Comparison of ENCODE assay signal across 19 mouse cellular contexts in the genomic region with DNA sequence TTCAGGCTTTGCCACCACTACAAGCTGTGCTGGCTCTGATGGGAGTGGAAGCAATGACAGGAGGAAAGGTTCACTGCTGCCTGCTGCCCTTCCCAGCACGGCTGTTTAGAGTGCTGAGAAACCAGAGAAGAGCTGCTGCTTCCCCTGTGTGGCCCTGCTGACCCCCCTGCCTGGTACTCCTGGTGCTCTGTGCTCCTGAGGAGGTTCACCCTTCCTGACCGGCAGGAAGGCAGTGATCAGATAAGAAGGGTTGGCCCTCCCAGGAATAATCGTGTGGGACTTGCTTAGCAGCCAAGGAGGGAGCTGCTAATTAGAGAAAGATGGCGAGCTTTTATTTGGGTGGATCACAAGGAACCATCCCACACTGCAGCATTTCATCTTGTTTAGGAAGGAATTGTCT. TPM values are rescaled to one million over a fixed set of nuclear protein-coding genes. Genes with fewer than 3 reads are reported as not detected.
DNase-seq lines count a peak whose midpoint lies in the region; ATAC-seq and TF ChIP-seq lines count a peak whose summit lies in the region.
"Had no signal": no experiment of that assay in that cellular context is flagged by ENCODE, and none has a peak within 500 bp of the region (broad histone marks: within the 10 kb centered on the region; RNA-seq: fewer than 3 reads in every experiment).

No protein-coding gene starts in this region.

- H3K27ac ChIP-seq in cerebellum, adult 2 months (ENCODE audit: insufficient read depth, low read length): no peak overlapping the region
- H3K27ac ChIP-seq in heart, embryonic 13.5 days (replicated peaks): 0 out of 2 replicates have a peak overlapping the region, but pooled peaks have one; percentile 15
- H3K27ac ChIP-seq in heart, embryonic 12.5 days (ENCODE audit: poor library complexity, severe bottlenecking): no peak overlapping the region
- H3K27ac ChIP-seq in lung, postnatal 0 days (ENCODE audit: low read length): no peak overlapping the region
- H3K27ac ChIP-seq in limb, embryonic 10.5 days: peak overlapping the region; percentile 56
- H3K27ac ChIP-seq: forebrain, embryonic 12.5 days; left cerebral cortex, adult 2 months; neural tube, embryonic 15.5 days had no signal

- H3K9me3 ChIP-seq in heart, embryonic 13.5 days: no peaks in the 10 kb centered on the region
- no peaks in the 10 kb centered on the region for H3K9me3 ChIP-seq in heart, embryonic 12.5 days (replicated peaks)
- H3K9me3 ChIP-seq in lung, postnatal 0 days (ENCODE audit: low read length): no peaks in the 10 kb centered on the region
- H3K9me3 ChIP-seq in limb, embryonic 10.5 days (replicated peaks): no peaks in the 10 kb centered on the region
- H3K9me3 ChIP-seq: forebrain, embryonic 12.5 days; neural tube, embryonic 15.5 days had no signal

- TF ChIP-seq POLR2A in cerebellum, adult 2 months (IDR thresholded peaks at IDR 0.05; ENCODE audit: borderline replicate concordance, insufficient read depth, low read length): no peak
- no peak for TF ChIP-seq POLR2A in lung, adult 2 months (IDR thresholded peaks at IDR 0.05; ENCODE audit: borderline replicate concordance, extremely low read depth, low read depth, low read length)

- H3K4me3 ChIP-seq in cerebellum, adult 2 months (replicated peaks; ENCODE audit: insufficient read depth, low read depth, low read length): no peak overlapping the region
- no peak overlapping the region for H3K4me3 ChIP-seq in heart, embryonic 13.5 days
- H3K4me3 ChIP-seq in heart, embryonic 12.5 days: no peak overlapping the region
- H3K4me3 ChIP-seq in lung, postnatal 0 days (ENCODE audit: low read depth, low read length): no peak overlapping the region
- no peak overlapping the region for H3K4me3 ChIP-seq in lung, adult 2 months (replicated peaks; ENCODE audit: extremely low read depth, low read depth, low read length)
- H3K4me3 ChIP-seq in limb, embryonic 10.5 days: no peak overlapping the region
- H3K4me3 ChIP-seq: forebrain, embryonic 12.5 days; left cerebral cortex, adult 2 months; neural tube, embryonic 15.5 days had no signal

- peaks cover 16% of the 10 kb centered on the region for H3K4me1 ChIP-seq in cerebellum, adult 2 months (ENCODE audit: control insufficient read depth, insufficient read depth, low read length)
- H3K4me1 ChIP-seq in heart, embryonic 13.5 days: peaks cover 23% of the 10 kb centered on the region
- H3K4me1 ChIP-seq in heart, embryonic 12.5 days (replicated peaks): peaks cover 12% of the 10 kb centered on the region
- no peaks in the 10 kb centered on the region for H3K4me1 ChIP-seq in lung, postnatal 0 days (ENCODE audit: insufficient read depth, low read depth, low read length)
- H3K4me1 ChIP-seq in lung, adult 2 months (ENCODE audit: control insufficient read depth, insufficient read depth, low read length): no peaks in the 10 kb centered on the region
- peaks cover 8% of the 10 kb centered on the region for H3K4me1 ChIP-seq in limb, embryonic 10.5 days
- H3K4me1 ChIP-seq: forebrain, embryonic 12.5 days; neural tube, embryonic 15.5 days had no signal

- peak overlapping the region; percentile 59; the same call in 1 of the 2 replicates for H3K9ac ChIP-seq in heart, embryonic 13.5 days
- no peak overlapping the region for H3K9ac ChIP-seq in heart, embryonic 12.5 days
- H3K9ac ChIP-seq in lung, postnatal 0 days (replicated peaks; ENCODE audit: low read depth): no peak overlapping the region
- H3K9ac ChIP-seq: forebrain, embryonic 12.5 days; liver, postnatal 0 days; neural tube, embryonic 15.5 days had no signal

- peak; percentile 40 to 46 for DNase-seq in cerebellum, postnatal 14 days
- no peak for DNase-seq in cerebellum, adult 2 months
- no peak for DNase-seq in lung, postnatal 0 days (ENCODE audit: low spot score)
- no peak for DNase-seq in lung, adult 2 months
- no peak for DNase-seq in limb, embryonic 10.5 days (ENCODE audit: low spot score)
- DNase-seq in cerebellum, postnatal 4 days (ENCODE audit: low spot score in 2 of 2): no peak
- DNase-seq: adrenal gland, postnatal 36 days; cerebellum, adult 9-10 months; gastrocnemius, postnatal 10 days; left cerebral cortex, postnatal 4 days; liver, postnatal 0 days; thymus, postnatal 36 days had no signal

- no peaks in the 10 kb centered on the region for H3K27me3 ChIP-seq in cerebellum, adult 2 months (ENCODE audit: control insufficient read depth, insufficient read depth, low read length)
- no peaks in the 10 kb centered on the region for H3K27me3 ChIP-seq in heart, embryonic 13.5 days (replicated peaks)
- H3K27me3 ChIP-seq in heart, embryonic 12.5 days (replicated peaks): no peaks in the 10 kb centered on the region
- H3K27me3 ChIP-seq in lung, postnatal 0 days (replicated peaks; ENCODE audit: insufficient read depth, low read length): no peaks in the 10 kb centered on the region
- H3K27me3 ChIP-seq in limb, embryonic 10.5 days (ENCODE audit: low read depth, poor library complexity, severe bottlenecking): no peaks in the 10 kb centered on the region
- H3K27me3 ChIP-seq: forebrain, embryonic 12.5 days; neural tube, embryonic 15.5 days had no signal

- H3K36me3 ChIP-seq in heart, embryonic 13.5 days: no peaks in the 10 kb centered on the region
- no peaks in the 10 kb centered on the region for H3K36me3 ChIP-seq in heart, embryonic 12.5 days
- H3K36me3 ChIP-seq in lung, postnatal 0 days (ENCODE audit: insufficient read depth, low read length): no peaks in the 10 kb centered on the region
- no peaks in the 10 kb centered on the region for H3K36me3 ChIP-seq in limb, embryonic 10.5 days
- H3K36me3 ChIP-seq: forebrain, embryonic 12.5 days; neural tube, embryonic 15.5 days had no signal

- ATAC-seq in heart, embryonic 13.5 days (ENCODE audit: extremely low read depth, insufficient number of reproducible peaks, low FRiP score, low TSS enrichment): no peak
- ATAC-seq in heart, embryonic 12.5 days (ENCODE audit: insufficient number of reproducible peaks, low FRiP score): no peak
- ATAC-seq in lung, postnatal 0 days: peak; percentile 53; the same call in 1 of the 2 replicates
- ATAC-seq: CD4-positive, CD25-positive, alpha-beta regulatory T cell, adult 4 months; liver, postnatal 0 days; midbrain, embryonic 16.5 days had no signal

- no peak overlapping the region for H3K4me2 ChIP-seq in heart, embryonic 13.5 days
- H3K4me2 ChIP-seq in heart, embryonic 12.5 days: no peak overlapping the region
- H3K4me2 ChIP-seq in lung, postnatal 0 days (replicated peaks; ENCODE audit: low read depth, low read length): no peak overlapping the region
- H3K4me2 ChIP-seq: forebrain, embryonic 12.5 days; neural tube, embryonic 15.5 days had no signal

- TF ChIP-seq CTCF in cerebellum, adult 2 months (IDR thresholded peaks at IDR 0.05; ENCODE audit: borderline replicate concordance, insufficient read depth, low read depth, low read length): no peak
- TF ChIP-seq CTCF in lung, postnatal 0 days (IDR thresholded peaks at IDR 0.05): no peak
- TF ChIP-seq CTCF in lung, adult 2 months (IDR thresholded peaks at IDR 0.05; ENCODE audit: insufficient read depth, low read length): no peak

- WGBS in cerebellum, adult 2 months: 49% methylated on average over 4 of the region's 4 CpGs
- WGBS in heart, embryonic 13.5 days: 20% methylated on average over 4 of the region's 4 CpGs
- WGBS in heart, embryonic 12.5 days: 13% methylated on average over 4 of the region's 4 CpGs
- WGBS in lung, postnatal 0 days: 24% methylated on average over 4 of the region's 4 CpGs
- 33% methylated on average over 4 of the region's 4 CpGs for WGBS in lung, adult 2 months
- 16% methylated on average over 4 of the region's 4 CpGs for WGBS in limb, embryonic 10.5 days

- peak; percentile 52; the same call in 1 of the 2 replicates for TF ChIP-seq EP300 in lung, postnatal 0 days (IDR thresholded peaks at IDR 0.05)

RNA-seq across cellular contexts. Expression of gene Plekhg3, which starts 15.8 kb away (rescaled TPM):
- 30.1 and 34.4 TPM in 2 replicates for polyA plus RNA-seq in cerebellum, adult 2 months (2012; rRNA removed)
- polyA plus RNA-seq in heart, embryonic 13.5 days (2015; fragmentation: Nextera tagmentation; extraction: Ambion mirVana): 6.5 and 7.2 TPM in 2 replicates
- polyA plus RNA-seq in heart, embryonic 12.5 days (2016; fragmentation: Nextera tagmentation; extraction: Ambion mirVana): 8.2 and 10.3 TPM in 2 replicates
- 2.1 and 2.9 TPM in 2 replicates for polyA plus RNA-seq in lung, postnatal 0 days (2015; fragmentation: Nextera tagmentation; extraction: Ambion mirVana)
- 19.5 and 20.4 TPM in 2 replicates for polyA plus RNA-seq in lung, adult 2 months (2012; rRNA removed)
- polyA plus RNA-seq in limb, embryonic 10.5 days (2016; fragmentation: Nextera tagmentation; extraction: Ambion mirVana): 5.7 and 6.2 TPM in 2 replicates

Comparison
In these comparisons a context has a peak if more than half of its experiments do, and no peak if none do; other contexts are left out.
1. DNase-seq: peak in cerebellum, postnatal 14 days (2 of 2); none in cerebellum, adult 2 months (0 of 2), lung, postnatal 0 days (single experiment), lung, adult 2 months (single experiment), limb, embryonic 10.5 days (single experiment) and cerebellum, postnatal 4 days (0 of 2).
2. H3K27ac ChIP-seq: peak in heart, embryonic 13.5 days (single experiment) and limb, embryonic 10.5 days (single experiment); none in cerebellum, adult 2 months (single experiment), heart, embryonic 12.5 days (single experiment) and lung, postnatal 0 days (single experiment).